Mouse (Mus musculus) stomach, postnatal 0 days (tissue): Measurements from ENCODE around the gene Trak1. TPM values are rescaled to one million over a fixed set of nuclear protein-coding genes. Genes with fewer than 3 reads are reported as not detected.

Experiments
- ATAC-seq: fragments of 200-750 bp; cut with Nextera tagmentation; 2 replicates; pipeline ENCODE4 v1.8.0; 2017; ENCODE audit not compliant: low FRiP score, low TSS enrichment
- DNase-seq: peaks from one replicate; pipeline ENCODE4 v3.0.0-alpha.2; 2016; ENCODE audit warnings: low spot score
- H3K27ac ChIP-seq: fragments of 300-500 bp; sonication (generic); replicated peaks from 2 replicates; pipeline ENCODE4 v1.5.1; 2014; ENCODE audit warnings: mild to moderate bottlenecking, control low read depth
- H3K27me3 ChIP-seq: fragments of 300-500 bp; sonication (generic); 2 replicates; pipeline ENCODE4 v1.6.1; 2014; ENCODE audit warnings: low read length; ENCODE audit not compliant: control insufficient read depth, insufficient read depth
- H3K36me3 ChIP-seq: fragments of 300-500 bp; sonication (generic); 2 replicates; pipeline ENCODE4 v1.6.1; 2014; ENCODE audit warnings: low read length, mixed read lengths; ENCODE audit not compliant: control insufficient read depth, insufficient read depth
- H3K4me1 ChIP-seq: fragments of 300-500 bp; sonication (generic); replicated peaks from 2 replicates; pipeline ENCODE4 v1.6.1; 2014; ENCODE audit warnings: antibody characterized with exemption; ENCODE audit not compliant: control insufficient read depth, insufficient read depth
- H3K4me2 ChIP-seq: fragments of 300-500 bp; sonication (generic); replicated peaks from 2 replicates; pipeline ENCODE4 v1.6.1; 2014; ENCODE audit warnings: low read depth, mild to moderate bottlenecking, control low read depth, moderate library complexity
- H3K4me3 ChIP-seq: fragments of 300-500 bp; sonication (generic); 2 replicates; pipeline ENCODE4 v1.5.1; 2014; ENCODE audit warnings: low read depth, low read length, control low read depth
- H3K9ac ChIP-seq: fragments of 300-500 bp; sonication (generic); 2 replicates; pipeline ENCODE4 v1.6.1; 2014; ENCODE audit warnings: mild to moderate bottlenecking, low read length, control low read depth, mixed read lengths
- H3K9me3 ChIP-seq: fragments of 300-500 bp; sonication (generic); 2 replicates; pipeline ENCODE4 v1.6.1; 2016; ENCODE audit warnings: low read length; ENCODE audit not compliant: control insufficient read depth
- CTCF ChIP-seq: IDR thresholded peaks from 2 replicates; pipeline ENCODE4 v1.5.1; 2016; ENCODE audit warnings: antibody characterized with exemption, low read depth, mild to moderate bottlenecking, moderate library complexity
- EP300 ChIP-seq: optimal IDR thresholded peaks from 2 replicates; pipeline ENCODE3; 2016; ENCODE audit warnings: antibody characterized with exemption
- WGBS: fragments of 180-500 bp; shearing (Covaris S2); extraction: QIAGEN DNeasy Blood & Tissue Kit; methylation state at CpG from one replicate; pipeline ENCODE4 v1.1.7; 2014; 5-methylcytosine and 5-hydroxymethylcytosine counted together
- polyA plus RNA-seq: library from polyadenylated mRNA; unstranded; fragments of >200 nt; fragmentation: Nextera tagmentation; extraction: Ambion mirVana; gene quantifications from 2 replicates; pipeline ENCODE4 v1.2.1, GENCODE M21; 2015

The Trak1 gene
- polyA plus RNA-seq, 1 experiment from 2014 or later: 24.0 TPM

GRCm38 (mm10) chr9:121357582-121358275 lies 60.4 kb downstream of the Trak1 start:
- WGBS: 88% methylated on average over 16 of the region's 16 CpGs
- H3K36me3 ChIP-seq: no peaks in the 10 kb centered on the region
- no peak overlapping the region for H3K4me3 ChIP-seq
- no peaks in the 10 kb centered on the region for H3K27me3 ChIP-seq
- H3K9me3 ChIP-seq: no peaks in the 10 kb centered on the region
- TF ChIP-seq EP300 (no peak), CTCF (no peak)
- DNase-seq (no peak), ATAC-seq (no peak)
- H3K27ac ChIP-seq: 0 out of 2 replicates have a peak overlapping the region, but pooled peaks have one; percentile 8
- H3K4me1 ChIP-seq: peaks cover 19% of the 10 kb centered on the region
- no peak overlapping the region for H3K4me2 ChIP-seq
- no peak overlapping the region for H3K9ac ChIP-seq

GRCm38 (mm10) chr9:121358418-121358817 lies 61.1 kb downstream of the Trak1 start:
- H3K4me2 ChIP-seq: no peak overlapping the region
- 44% methylated on average over 8 of the region's 8 CpGs for WGBS
- 0 out of 2 replicates have a peak overlapping the region, but pooled peaks have one; percentile 61 for H3K27ac ChIP-seq
- DNase-seq: no peak
- no peak overlapping the region for H3K9ac ChIP-seq
- no peaks in the 10 kb centered on the region for H3K9me3 ChIP-seq
- no peaks in the 10 kb centered on the region for H3K36me3 ChIP-seq
- H3K27me3 ChIP-seq: no peaks in the 10 kb centered on the region
- no peak for TF ChIP-seq EP300
- no peak for TF ChIP-seq CTCF
- no peak for ATAC-seq
- no peak overlapping the region for H3K4me3 ChIP-seq
- peaks cover 17% of the 10 kb centered on the region for H3K4me1 ChIP-seq

GRCm38 (mm10) chr9:121359266-121359972 lies 62.1 kb downstream of the Trak1 start:
- ATAC-seq (no peak), DNase-seq (no peak)
- WGBS: 72% methylated on average over 3 of the region's 3 CpGs
- Histone ChIP-seq H3K27me3 (no peaks in the 10 kb centered on the region), H3K36me3 (peaks cover 3% of the 10 kb centered on the region; the same call in 1 of the 2 replicates), H3K4me1 (peaks cover 17% of the 10 kb centered on the region), H3K9me3 (no peaks in the 10 kb centered on the region), H3K4me3 (no peak overlapping the region), H3K9ac (no peak overlapping the region), H3K4me2 (no peak overlapping the region), H3K27ac (peak overlapping the region; percentile 70)
- TF ChIP-seq EP300 (no peak), CTCF (no peak)

- Histone ChIP-seq H3K36me3 (peaks cover 4% of the 10 kb centered on the region; the same call in 1 of the 2 replicates), H3K9ac (no peak overlapping the region), H3K4me2 (peak overlapping the region; percentile 27), H3K4me3 (no peak overlapping the region), H3K27me3 (no peaks in the 10 kb centered on the region), H3K9me3 (no peaks in the 10 kb centered on the region), H3K27ac (peak overlapping the region; percentile 79), H3K4me1 (peaks cover 12% of the 10 kb centered on the region)
- TF ChIP-seq CTCF (peak; percentile 38), EP300 (no peak)
- no peak for DNase-seq
- WGBS: 28% methylated on average over 11 of the region's 12 CpGs
- ATAC-seq: no peak
These were observed 63.1 kb downstream of the Trak1 start for GRCm38 (mm10) chr9:121360327-121360954.

- Histone ChIP-seq H3K9ac (no peak overlapping the region), H3K36me3 (peaks cover 4% of the 10 kb centered on the region; the same call in 1 of the 2 replicates), H3K27ac (peak overlapping the region; percentile 79), H3K4me2 (peak overlapping the region; percentile 27), H3K4me1 (peaks cover 11% of the 10 kb centered on the region; the same call in 1 of the 2 replicates), H3K27me3 (no peaks in the 10 kb centered on the region), H3K4me3 (no peak overlapping the region), H3K9me3 (no peaks in the 10 kb centered on the region)
- TF ChIP-seq CTCF (no peak), EP300 (no peak)
- 45% methylated on average over 9 of the region's 9 CpGs for WGBS
- no peak for DNase-seq
- peak; percentile 41 for ATAC-seq
These were observed 63.7 kb downstream of the Trak1 start for GRCm38 (mm10) chr9:121361010-121361409.
